Mouse (Mus musculus) cerebellum, adult 8-10 months (tissue): ENCODE measurements around the gene Zcchc9.

ENCODE experiments used
- DNase-seq: peaks from one replicate; pipeline ENCODE4 v3.0.0; 2022

Gene Zcchc9

GRCm38 (mm10) chr13:91760302-91761050 lies 47.0 kb downstream of the Zcchc9 start:
- DNase-seq = no peak

DNA sequence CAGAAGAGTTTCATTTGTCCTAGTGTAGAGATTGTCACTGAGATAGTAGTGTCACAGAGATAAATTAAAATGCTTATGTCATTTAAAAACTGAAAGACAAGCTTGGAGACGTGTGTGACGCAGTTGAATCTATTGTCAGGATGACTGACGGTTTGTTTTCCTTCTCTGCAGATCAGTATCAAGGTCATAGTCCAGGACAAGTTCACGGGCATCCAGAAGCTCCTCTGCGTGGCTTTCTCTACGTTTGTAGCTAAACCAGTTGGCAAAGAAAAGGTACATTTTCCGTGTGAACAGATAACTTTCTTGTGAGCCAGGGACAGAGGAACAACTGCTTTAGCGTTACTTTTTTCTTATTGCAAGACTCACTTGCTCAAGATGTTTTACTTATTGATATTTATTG lies 47.7 kb downstream of the Zcchc9 start:
- no peak for DNase-seq

DNA sequence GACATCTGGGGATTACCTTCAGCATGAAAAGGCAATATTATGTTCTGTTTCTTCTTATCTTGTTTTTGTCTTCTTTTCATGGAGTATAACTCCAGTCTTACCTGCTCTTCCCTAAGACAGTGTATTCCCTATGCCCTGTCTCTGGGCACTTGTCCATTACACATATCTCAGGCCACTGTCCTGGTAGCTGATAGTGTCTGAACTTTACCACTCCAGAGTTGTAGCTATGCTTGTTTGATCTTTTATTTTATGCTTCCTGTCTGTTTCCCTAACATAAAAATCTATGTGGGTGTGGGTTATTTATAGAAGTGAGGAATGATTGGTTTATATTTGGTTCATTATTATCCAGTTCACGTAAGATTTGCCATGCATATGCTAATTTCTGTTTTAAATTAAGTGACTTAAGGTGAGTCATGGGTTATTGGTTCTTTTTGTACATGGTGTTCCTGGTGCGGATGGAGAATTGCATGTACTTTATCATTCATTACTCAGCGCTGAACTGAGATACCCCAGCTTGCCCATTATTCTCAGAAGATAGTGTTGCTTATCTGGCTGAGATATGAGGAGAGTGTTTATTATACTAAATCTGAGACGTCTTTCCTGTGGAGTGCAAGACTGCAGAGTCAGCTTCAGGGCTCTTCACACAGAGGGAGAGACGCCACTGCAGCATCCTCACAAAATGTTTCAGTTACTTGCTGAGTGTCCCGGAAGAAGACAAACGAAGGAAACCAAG lies 49.0 kb downstream of the Zcchc9 start:
- no peak for DNase-seq

- DNase-seq = no peak
Measured at GRCm38 (mm10) chr13:91756230-91756629, 51.3 kb downstream of the Zcchc9 start.

- no peak for DNase-seq
Measured at GRCm38 (mm10) chr13:91754762-91755161, 52.7 kb downstream of the Zcchc9 start.

GRCm38 (mm10) chr13:91753724-91754123 lies 53.8 kb downstream of the Zcchc9 start:
- DNase-seq = no peak

GRCm38 (mm10) chr13:91749981-91750380 lies 57.5 kb downstream of the Zcchc9 start:
- no peak for DNase-seq

DNA sequence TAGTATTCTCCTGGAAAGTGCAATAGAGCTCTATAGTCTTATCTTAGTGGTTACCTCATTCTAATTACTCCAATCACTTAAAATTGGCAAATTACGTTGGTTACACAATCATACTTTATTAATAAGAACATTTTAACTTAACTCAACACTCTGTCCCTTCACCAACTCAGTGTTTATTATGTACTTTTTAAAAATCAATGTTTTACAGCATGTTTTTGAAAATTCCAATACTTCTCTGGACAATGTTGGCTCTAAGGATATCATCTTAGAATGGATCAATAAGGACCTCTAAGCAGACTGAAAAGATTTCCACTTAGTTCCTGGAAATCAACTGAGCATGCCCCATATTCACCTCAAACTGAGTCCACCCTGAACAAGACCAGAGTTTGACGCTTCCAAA lies 59.1 kb downstream of the Zcchc9 start:
- DNase-seq = no peak
